Mouse (Mus musculus): Measurements from ENCODE around the gene Aox2.

DNA sequence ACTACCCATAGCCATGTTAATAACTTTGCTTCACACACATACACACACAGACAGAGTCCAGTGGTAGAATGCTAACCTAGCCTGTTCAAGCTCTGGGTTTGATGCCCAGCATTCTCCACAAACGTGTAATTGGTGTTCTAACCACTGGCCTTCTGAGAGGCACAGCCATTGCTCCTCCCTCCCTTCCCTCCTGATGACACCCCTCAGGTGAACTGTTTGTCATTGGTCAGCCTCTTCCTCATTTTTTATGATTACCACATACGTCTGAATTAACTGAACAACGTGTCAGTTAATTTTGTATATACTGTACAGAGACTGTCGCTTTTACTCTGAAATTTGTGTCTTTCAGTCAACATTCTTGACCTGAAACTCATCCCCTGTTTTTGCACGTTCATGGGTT, 16.6 kb downstream of the Aox2 start:
- TF ChIP-seq CTCF (IDR thresholded peaks at IDR 0.05; ENCODE audit: low read depth, low read length) (no peak), POLR2A (IDR thresholded peaks at IDR 0.05; ENCODE audit: borderline replicate concordance, low read depth, low read length) (no peak)

Data from bone marrow macrophage, adult 2 months (primary cell).